Mouse (Mus musculus): ENCODE results near the gene Kcnmb4. TPM values are rescaled to one million over a fixed set of nuclear protein-coding genes. Genes with fewer than 3 reads are reported as not detected.

The Kcnmb4 gene
- total and polyA plus RNA-seq, 3 experiments: 0.44 TPM; not detected in 2

- no peaks in the 10 kb centered on the region for H3K4me1 ChIP-seq (ENCODE audit: insufficient read depth, low read depth, low read length)
- no peak overlapping the region for H3K4me3 ChIP-seq (ENCODE audit: low read depth, low read length)
- ATAC-seq (ENCODE audit: extremely low read depth, insufficient number of reproducible peaks, low FRiP score, poor library complexity, severe bottlenecking) (no peak), DNase-seq (ENCODE audit: low spot score) (no peak)
- H3K27me3 ChIP-seq (ENCODE audit: insufficient read depth, low read length): no peaks in the 10 kb centered on the region
- TF ChIP-seq POLR2AphosphoS5 (IDR thresholded peaks at IDR 0.05; ENCODE audit: insufficient replicate concordance, low read depth, low read length): no peak
- TF ChIP-seq CTCF (IDR thresholded peaks at IDR 0.05; ENCODE audit: low read depth, low read length): no peak
- TF ChIP-seq TAL1 (conservative IDR thresholded peaks at IDR 0.05; ENCODE audit: low read depth, low read length): no peak
- TF ChIP-seq GATA1 (IDR thresholded peaks at IDR 0.05; ENCODE audit: borderline replicate concordance, low read length): no peak
- no peak for TF ChIP-seq GATA2 (IDR thresholded peaks at IDR 0.05; ENCODE audit: borderline replicate concordance, low read depth, low read length)
- peaks cover 39% of the 10 kb centered on the region for H3K9me3 ChIP-seq (replicated peaks)
- no peaks in the 10 kb centered on the region for H3K36me3 ChIP-seq (replicated peaks)
Observed at GRCm38 (mm10) chr10:116418121-116418726, 55.5 kb downstream of the Kcnmb4 start.

- Histone ChIP-seq H3K4me3 (ENCODE audit: low read depth, low read length) (no peak overlapping the region), H3K9me3 (replicated peaks) (peaks cover 37% of the 10 kb centered on the region), H3K4me1 (ENCODE audit: insufficient read depth, low read depth, low read length) (no peaks in the 10 kb centered on the region), H3K27me3 (ENCODE audit: insufficient read depth, low read length) (no peaks in the 10 kb centered on the region), H3K36me3 (replicated peaks) (no peaks in the 10 kb centered on the region)
- no peak for ATAC-seq (ENCODE audit: extremely low read depth, insufficient number of reproducible peaks, low FRiP score, poor library complexity, severe bottlenecking)
- TF ChIP-seq GATA2 (IDR thresholded peaks at IDR 0.05; ENCODE audit: borderline replicate concordance, low read depth, low read length): no peak
- no peak for TF ChIP-seq POLR2AphosphoS5 (IDR thresholded peaks at IDR 0.05; ENCODE audit: insufficient replicate concordance, low read depth, low read length)
- no peak for TF ChIP-seq TAL1 (conservative IDR thresholded peaks at IDR 0.05; ENCODE audit: low read depth, low read length)
- TF ChIP-seq CTCF (IDR thresholded peaks at IDR 0.05; ENCODE audit: low read depth, low read length): no peak
- TF ChIP-seq GATA1 (IDR thresholded peaks at IDR 0.05; ENCODE audit: borderline replicate concordance, low read length): no peak
- DNase-seq (ENCODE audit: low spot score): no peak
Observed at GRCm38 (mm10) chr10:116416726-116417125, 57.0 kb downstream of the Kcnmb4 start.

- Histone ChIP-seq H3K36me3 (replicated peaks) (no peaks in the 10 kb centered on the region), H3K9me3 (replicated peaks) (peaks cover 34% of the 10 kb centered on the region), H3K27me3 (ENCODE audit: insufficient read depth, low read length) (no peaks in the 10 kb centered on the region), H3K4me3 (ENCODE audit: low read depth, low read length) (no peak overlapping the region), H3K4me1 (ENCODE audit: insufficient read depth, low read depth, low read length) (no peaks in the 10 kb centered on the region)
- no peak for TF ChIP-seq GATA2 (IDR thresholded peaks at IDR 0.05; ENCODE audit: borderline replicate concordance, low read depth, low read length)
- TF ChIP-seq TAL1 (conservative IDR thresholded peaks at IDR 0.05; ENCODE audit: low read depth, low read length): no peak
- no peak for TF ChIP-seq GATA1 (IDR thresholded peaks at IDR 0.05; ENCODE audit: borderline replicate concordance, low read length)
- no peak for TF ChIP-seq POLR2AphosphoS5 (IDR thresholded peaks at IDR 0.05; ENCODE audit: insufficient replicate concordance, low read depth, low read length)
- no peak for TF ChIP-seq CTCF (IDR thresholded peaks at IDR 0.05; ENCODE audit: low read depth, low read length)
- ATAC-seq (ENCODE audit: extremely low read depth, insufficient number of reproducible peaks, low FRiP score, poor library complexity, severe bottlenecking) (no peak), DNase-seq (ENCODE audit: low spot score) (no peak)
Observed at GRCm38 (mm10) chr10:116416142-116416541, 57.5 kb downstream of the Kcnmb4 start.

GRCm38 (mm10) chr10:116410826-116411225 lies 62.9 kb downstream of the Kcnmb4 start:
- Histone ChIP-seq H3K4me1 (ENCODE audit: insufficient read depth, low read depth, low read length) (no peaks in the 10 kb centered on the region), H3K4me3 (ENCODE audit: low read depth, low read length) (no peak overlapping the region), H3K9me3 (replicated peaks) (peaks cover 7% of the 10 kb centered on the region; the same call in 1 of the 2 replicates), H3K36me3 (replicated peaks) (no peaks in the 10 kb centered on the region), H3K27me3 (ENCODE audit: insufficient read depth, low read length) (no peaks in the 10 kb centered on the region)
- TF ChIP-seq GATA2 (IDR thresholded peaks at IDR 0.05; ENCODE audit: borderline replicate concordance, low read depth, low read length) (no peak), GATA1 (IDR thresholded peaks at IDR 0.05; ENCODE audit: borderline replicate concordance, low read length) (no peak), CTCF (IDR thresholded peaks at IDR 0.05; ENCODE audit: low read depth, low read length) (no peak), TAL1 (conservative IDR thresholded peaks at IDR 0.05; ENCODE audit: low read depth, low read length) (no peak), POLR2AphosphoS5 (IDR thresholded peaks at IDR 0.05; ENCODE audit: insufficient replicate concordance, low read depth, low read length) (no peak)
- ATAC-seq (ENCODE audit: extremely low read depth, insufficient number of reproducible peaks, low FRiP score, poor library complexity, severe bottlenecking) (no peak), DNase-seq (ENCODE audit: low spot score) (no peak)

- TF ChIP-seq CTCF (IDR thresholded peaks at IDR 0.05; ENCODE audit: low read depth, low read length): no peak
- ATAC-seq (ENCODE audit: extremely low read depth, insufficient number of reproducible peaks, low FRiP score, poor library complexity, severe bottlenecking) (no peak), DNase-seq (ENCODE audit: low spot score) (no peak)
- no peaks in the 10 kb centered on the region for H3K27me3 ChIP-seq (ENCODE audit: insufficient read depth, low read length)
- H3K36me3 ChIP-seq (replicated peaks): no peaks in the 10 kb centered on the region
- no peaks in the 10 kb centered on the region for H3K4me1 ChIP-seq (ENCODE audit: insufficient read depth, low read depth, low read length)
- no peak overlapping the region for H3K4me3 ChIP-seq (ENCODE audit: low read depth, low read length)
- peaks cover 8% of the 10 kb centered on the region; the same call in 1 of the 2 replicates for H3K9me3 ChIP-seq (replicated peaks)
Observed at GRCm38 (mm10) chr10:116407684-116408359, 65.9 kb downstream of the Kcnmb4 start.

- H3K36me3 ChIP-seq (replicated peaks): no peaks in the 10 kb centered on the region
Observed at GRCm38 (mm10) chr10:116405011-116405410, 68.7 kb downstream of the Kcnmb4 start.

More at GRCm38 (mm10) chr10:116405011-116405410, 68.7 kb downstream of the Kcnmb4 start:
- DNase-seq (ENCODE audit: low spot score) (no peak), ATAC-seq (ENCODE audit: extremely low read depth, insufficient number of reproducible peaks, low FRiP score, poor library complexity, severe bottlenecking) (no peak)
- H3K9me3 ChIP-seq (replicated peaks): peaks cover 10% of the 10 kb centered on the region; the same call in 1 of the 2 replicates
- H3K27me3 ChIP-seq (ENCODE audit: insufficient read depth, low read length): no peaks in the 10 kb centered on the region
- no peaks in the 10 kb centered on the region for H3K4me1 ChIP-seq (ENCODE audit: insufficient read depth, low read depth, low read length)
- TF ChIP-seq GATA2 (IDR thresholded peaks at IDR 0.05; ENCODE audit: borderline replicate concordance, low read depth, low read length): no peak
- no peak for TF ChIP-seq GATA1 (IDR thresholded peaks at IDR 0.05; ENCODE audit: borderline replicate concordance, low read length)
- no peak for TF ChIP-seq TAL1 (conservative IDR thresholded peaks at IDR 0.05; ENCODE audit: low read depth, low read length)
- TF ChIP-seq POLR2AphosphoS5 (IDR thresholded peaks at IDR 0.05; ENCODE audit: insufficient replicate concordance, low read depth, low read length): no peak
- TF ChIP-seq CTCF (IDR thresholded peaks at IDR 0.05; ENCODE audit: low read depth, low read length): no peak
- H3K4me3 ChIP-seq (ENCODE audit: low read depth, low read length): no peak overlapping the region

Measured in G1E (cell line).